Mouse (Mus musculus): ENCODE results near the gene Col28a1. TPM values are rescaled to one million over a fixed set of nuclear protein-coding genes. Genes with fewer than 3 reads are reported as not detected.

Col28a1 gene
- polyA plus RNA-seq (2014; fragmentation: Nextera tagmentation; extraction: Ambion mirVana) = 0.14 TPM in 1 of 2 replicates, not detected in the other

- Histone ChIP-seq H3K9me3 (ENCODE audit: control insufficient read depth, low read length) (no peaks in the 10 kb centered on the region), H3K4me1 (replicated peaks; ENCODE audit: control insufficient read depth, insufficient read depth, low read length) (no peaks in the 10 kb centered on the region), H3K9ac (ENCODE audit: low read depth, low read length) (no peak within 1 kb of the TSS), H3K27me3 (ENCODE audit: control insufficient read depth, insufficient read depth, low read length) (no peaks in the 10 kb centered on the region), H3K4me3 (ENCODE audit: low read depth, low read length) (no peak within 1 kb of the TSS), H3K36me3 (ENCODE audit: control insufficient read depth, insufficient read depth, low read length) (no peaks in the 10 kb centered on the region), H3K27ac (ENCODE audit: low read depth, low read length) (no peak within 1 kb of the TSS), H3K4me2 (replicated peaks; ENCODE audit: low read depth, low read length) (no peak within 1 kb of the TSS)
- ATAC-seq (ENCODE audit: low FRiP score) = no peak
- DNase-seq (ENCODE audit: low spot score) = no peak
These were observed at the start of gene Col28a1 for GRCm38 (mm10) chr6:8192517-8192916. TSS of gene Col28a1 (minus strand) at chr6:8192617.

DNA sequence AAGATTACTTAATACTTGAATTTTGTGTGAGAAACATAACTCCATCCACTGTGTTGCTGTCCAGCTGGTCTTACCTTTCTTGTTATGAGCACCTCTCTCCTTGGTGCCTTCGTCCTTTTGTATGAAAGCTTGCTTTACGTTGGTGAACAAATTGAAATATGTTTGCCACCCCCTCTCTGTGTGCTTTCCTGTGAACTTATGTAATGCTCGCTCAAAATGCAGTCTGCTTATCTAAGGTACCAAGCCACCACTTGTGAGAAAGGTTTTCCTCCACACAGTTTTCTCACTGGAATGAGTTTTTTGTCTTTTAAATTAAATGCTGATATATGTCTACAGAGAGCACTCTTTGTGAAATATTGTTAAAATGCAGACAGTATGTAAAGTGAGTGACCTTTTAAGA lies 36.2 kb upstream of the Col28a1 start:
- Histone ChIP-seq H3K9ac (ENCODE audit: low read depth, low read length) (no peak overlapping the region), H3K36me3 (ENCODE audit: control insufficient read depth, insufficient read depth, low read length) (no peaks in the 10 kb centered on the region), H3K27me3 (ENCODE audit: control insufficient read depth, insufficient read depth, low read length) (no peaks in the 10 kb centered on the region), H3K4me3 (ENCODE audit: low read depth, low read length) (no peak overlapping the region), H3K4me1 (replicated peaks; ENCODE audit: control insufficient read depth, insufficient read depth, low read length) (no peaks in the 10 kb centered on the region), H3K27ac (ENCODE audit: low read depth, low read length) (no peak overlapping the region), H3K9me3 (ENCODE audit: control insufficient read depth, low read length) (no peaks in the 10 kb centered on the region), H3K4me2 (replicated peaks; ENCODE audit: low read depth, low read length) (no peak overlapping the region)
- DNase-seq (ENCODE audit: low spot score) (no peak), ATAC-seq (ENCODE audit: low FRiP score) (no peak)
- WGBS = 90% methylated on average over 3 of the region's 3 CpGs

- 89% methylated on average over 3 of the region's 3 CpGs for WGBS
- no peak overlapping the region for H3K27ac ChIP-seq (ENCODE audit: low read depth, low read length)
- no peak for ATAC-seq (ENCODE audit: low FRiP score)
- H3K27me3 ChIP-seq (ENCODE audit: control insufficient read depth, insufficient read depth, low read length) = no peaks in the 10 kb centered on the region
- DNase-seq (ENCODE audit: low spot score) = no peak
- no peaks in the 10 kb centered on the region for H3K9me3 ChIP-seq (ENCODE audit: control insufficient read depth, low read length)
- H3K9ac ChIP-seq (ENCODE audit: low read depth, low read length) = no peak overlapping the region
- no peak overlapping the region for H3K4me2 ChIP-seq (replicated peaks; ENCODE audit: low read depth, low read length)
- peaks cover under 1% of the 10 kb centered on the region; the same call in 1 of the 2 replicates for H3K36me3 ChIP-seq (ENCODE audit: control insufficient read depth, insufficient read depth, low read length)
- no peaks in the 10 kb centered on the region for H3K4me1 ChIP-seq (replicated peaks; ENCODE audit: control insufficient read depth, insufficient read depth, low read length)
- no peak overlapping the region for H3K4me3 ChIP-seq (ENCODE audit: low read depth, low read length)
These were observed 34.6 kb upstream of the Col28a1 start for GRCm38 (mm10) chr6:8227035-8227434.

GRCm38 (mm10) chr6:8210661-8211060 lies 18.2 kb upstream of the Col28a1 start:
- Histone ChIP-seq H3K36me3 (ENCODE audit: control insufficient read depth, insufficient read depth, low read length) (no peaks in the 10 kb centered on the region), H3K27me3 (ENCODE audit: control insufficient read depth, insufficient read depth, low read length) (no peaks in the 10 kb centered on the region), H3K9me3 (ENCODE audit: control insufficient read depth, low read length) (no peaks in the 10 kb centered on the region), H3K27ac (ENCODE audit: low read depth, low read length) (no peak overlapping the region), H3K4me1 (replicated peaks; ENCODE audit: control insufficient read depth, insufficient read depth, low read length) (no peaks in the 10 kb centered on the region), H3K4me3 (ENCODE audit: low read depth, low read length) (no peak overlapping the region), H3K4me2 (replicated peaks; ENCODE audit: low read depth, low read length) (no peak overlapping the region), H3K9ac (ENCODE audit: low read depth, low read length) (no peak overlapping the region)
- WGBS = 84% methylated on average over 3 of the region's 3 CpGs
- ATAC-seq (ENCODE audit: low FRiP score) (no peak), DNase-seq (ENCODE audit: low spot score) (peak; percentile 8)

- Histone ChIP-seq H3K36me3 (ENCODE audit: control insufficient read depth, insufficient read depth, low read length) (no peaks in the 10 kb centered on the region), H3K9ac (ENCODE audit: low read depth, low read length) (peak overlapping the region; percentile 85), H3K27me3 (ENCODE audit: control insufficient read depth, insufficient read depth, low read length) (no peaks in the 10 kb centered on the region), H3K4me1 (replicated peaks; ENCODE audit: control insufficient read depth, insufficient read depth, low read length) (no peaks in the 10 kb centered on the region), H3K4me3 (ENCODE audit: low read depth, low read length) (peak overlapping the region; percentile 74), H3K27ac (ENCODE audit: low read depth, low read length) (peak overlapping the region; percentile 86; the same call in 1 of the 2 replicates), H3K4me2 (replicated peaks; ENCODE audit: low read depth, low read length) (peak overlapping the region; percentile 41), H3K9me3 (ENCODE audit: control insufficient read depth, low read length) (no peaks in the 10 kb centered on the region)
- peak; percentile 3; the same call in 1 of the 2 replicates for ATAC-seq (ENCODE audit: low FRiP score)
- DNase-seq (ENCODE audit: low spot score) = no peak
- WGBS = 12% methylated on average over 10 of the region's 10 CpGs
These were observed 17.4 kb upstream of the Col28a1 start for GRCm38 (mm10) chr6:8209866-8210186.

- DNase-seq (ENCODE audit: low spot score) (peak; percentile 95), ATAC-seq (ENCODE audit: low FRiP score) (peak; percentile 98)
- Histone ChIP-seq H3K4me1 (replicated peaks; ENCODE audit: control insufficient read depth, insufficient read depth, low read length) (no peaks in the 10 kb centered on the region), H3K36me3 (ENCODE audit: control insufficient read depth, insufficient read depth, low read length) (no peaks in the 10 kb centered on the region), H3K9ac (ENCODE audit: low read depth, low read length) (peak within 1 kb of the TSS; percentile 85), H3K9me3 (ENCODE audit: control insufficient read depth, low read length) (no peaks in the 10 kb centered on the region), H3K4me3 (ENCODE audit: low read depth, low read length) (peak within 1 kb of the TSS; percentile 74), H3K27ac (ENCODE audit: low read depth, low read length) (peak within 1 kb of the TSS; percentile 86), H3K4me2 (replicated peaks; ENCODE audit: low read depth, low read length) (peak within 1 kb of the TSS; percentile 41), H3K27me3 (ENCODE audit: control insufficient read depth, insufficient read depth, low read length) (no peaks in the 10 kb centered on the region)
- under 1% methylated on average over 63 of the region's 90 CpGs for WGBS
These were observed 16.8 kb upstream of the Col28a1 start, which contains the start of gene Mios for GRCm38 (mm10) chr6:8209047-8209865. TSS of gene Mios (plus strand) at chr6:8209222.

GRCm38 (mm10) chr6:8189917-8190316 lies 2.5 kb downstream of the Col28a1 start:
- H3K4me2 ChIP-seq (replicated peaks; ENCODE audit: low read depth, low read length) = no peak overlapping the region
- H3K9ac ChIP-seq (ENCODE audit: low read depth, low read length) = no peak overlapping the region
- 66% methylated on average over 3 of the region's 3 CpGs for WGBS
- no peaks in the 10 kb centered on the region for H3K4me1 ChIP-seq (replicated peaks; ENCODE audit: control insufficient read depth, insufficient read depth, low read length)
- H3K4me3 ChIP-seq (ENCODE audit: low read depth, low read length) = no peak overlapping the region
- DNase-seq (ENCODE audit: low spot score) (no peak), ATAC-seq (ENCODE audit: low FRiP score) (no peak)
- no peaks in the 10 kb centered on the region for H3K9me3 ChIP-seq (ENCODE audit: control insufficient read depth, low read length)
- H3K27me3 ChIP-seq (ENCODE audit: control insufficient read depth, insufficient read depth, low read length) = no peaks in the 10 kb centered on the region
- H3K27ac ChIP-seq (ENCODE audit: low read depth, low read length) = no peak overlapping the region
- H3K36me3 ChIP-seq (ENCODE audit: control insufficient read depth, insufficient read depth, low read length) = no peaks in the 10 kb centered on the region

GRCm38 (mm10) chr6:8188599-8189233 lies 3.7 kb downstream of the Col28a1 start:
- WGBS = 80% methylated on average over 3 of the region's 3 CpGs

More at GRCm38 (mm10) chr6:8188599-8189233, 3.7 kb downstream of the Col28a1 start:
- Histone ChIP-seq H3K27me3 (ENCODE audit: control insufficient read depth, insufficient read depth, low read length) (no peaks in the 10 kb centered on the region), H3K4me3 (ENCODE audit: low read depth, low read length) (no peak overlapping the region), H3K9me3 (ENCODE audit: control insufficient read depth, low read length) (no peaks in the 10 kb centered on the region), H3K4me2 (replicated peaks; ENCODE audit: low read depth, low read length) (no peak overlapping the region), H3K9ac (ENCODE audit: low read depth, low read length) (no peak overlapping the region), H3K36me3 (ENCODE audit: control insufficient read depth, insufficient read depth, low read length) (no peaks in the 10 kb centered on the region), H3K27ac (ENCODE audit: low read depth, low read length) (no peak overlapping the region), H3K4me1 (replicated peaks; ENCODE audit: control insufficient read depth, insufficient read depth, low read length) (no peaks in the 10 kb centered on the region)
- DNase-seq (ENCODE audit: low spot score) = no peak
- no peak for ATAC-seq (ENCODE audit: low FRiP score)

Data from hindbrain, embryonic 11.5 days (tissue).